Comparison of ENCODE assay signal across 8 mouse cellular contexts in the genomic region with DNA sequence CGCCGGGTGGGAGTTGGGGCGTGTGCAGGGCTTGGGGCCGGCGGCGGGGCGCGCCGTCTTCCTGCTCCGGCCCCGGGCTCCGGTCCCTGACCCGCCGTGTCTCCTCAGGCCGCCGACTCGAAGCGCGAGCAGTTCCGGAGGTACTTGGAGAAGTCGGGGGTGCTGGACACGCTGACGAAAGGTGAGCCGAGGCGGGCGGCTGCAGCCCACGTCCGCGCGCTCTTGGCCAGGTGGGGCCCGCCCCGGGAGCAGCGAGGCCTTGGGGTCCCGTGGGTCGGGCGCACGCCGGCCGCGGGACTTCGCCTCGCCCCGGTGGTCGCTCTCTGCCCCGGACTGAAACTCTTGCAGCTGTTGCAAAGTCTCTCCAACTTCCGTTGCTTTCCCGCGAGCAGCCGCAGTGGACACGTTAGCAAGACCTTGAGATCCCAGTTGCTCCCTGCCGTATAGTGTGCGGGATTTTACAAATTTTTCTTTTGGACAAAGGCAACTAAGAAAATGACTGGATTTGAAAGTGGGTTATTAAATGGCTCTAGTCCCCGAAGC. TPM values are rescaled to one million over a fixed set of nuclear protein-coding genes. Genes with fewer than 3 reads are reported as not detected.
DNase-seq lines count a peak whose midpoint lies in the region; ATAC-seq and TF ChIP-seq lines count a peak whose summit lies in the region.

No protein-coding gene starts in this region.

- peak overlapping the region; percentile 94 for H3K4me3 ChIP-seq in testis, adult 2 months (ENCODE audit: control insufficient read depth, low read depth, low read length)
- peak overlapping the region; percentile 72 for H3K4me3 ChIP-seq in limb, embryonic 11.5 days (ENCODE audit: low read depth, low read length)
- peak overlapping the region; percentile 60 for H3K4me3 ChIP-seq in neural tube, embryonic 15.5 days (replicated peaks)

- no peak; the same call in 1 of the 2 replicates for ATAC-seq in limb, embryonic 11.5 days (ENCODE audit: insufficient number of reproducible peaks, low FRiP score, low TSS enrichment, low read depth)
- ATAC-seq in neural tube, embryonic 15.5 days (ENCODE audit: low FRiP score) = peak; percentile 70

- DNase-seq in embryo, embryonic 10 days (ENCODE audit: low spot score) = peak; percentile 50
- DNase-seq in embryo, embryonic 9.5 days (ENCODE audit: extremely low spot score) = no peak
- no peak for DNase-seq in testis, postnatal 14 days (ENCODE audit: low spot score)
- DNase-seq in limb, embryonic 11.5 days (ENCODE audit: low spot score) = no peak
- no peak for DNase-seq in adrenal gland, adult 2 months
- no peak for DNase-seq in urinary bladder, adult 2 months (ENCODE audit: low spot score)

- H3K9ac ChIP-seq in limb, embryonic 11.5 days (ENCODE audit: low read length) = peak overlapping the region; percentile 57
- H3K9ac ChIP-seq in neural tube, embryonic 15.5 days (replicated peaks) = peak overlapping the region; percentile 55

- no peaks in the 10 kb centered on the region for H3K27me3 ChIP-seq in testis, adult 2 months (ENCODE audit: control insufficient read depth, insufficient read depth, low read length)
- no peaks in the 10 kb centered on the region for H3K27me3 ChIP-seq in limb, embryonic 11.5 days (ENCODE audit: control insufficient read depth, insufficient read depth, low read length)
- no peaks in the 10 kb centered on the region for H3K27me3 ChIP-seq in neural tube, embryonic 15.5 days (replicated peaks)

- H3K4me1 ChIP-seq in testis, adult 2 months (ENCODE audit: control insufficient read depth, insufficient read depth, low read length) = no peaks in the 10 kb centered on the region
- 0 out of 2 replicates have a peak, but pooled peaks cover 2% of the 10 kb centered on the region for H3K4me1 ChIP-seq in limb, embryonic 11.5 days (ENCODE audit: control insufficient read depth, insufficient read depth, low read length)
- peaks cover 20% of the 10 kb centered on the region for H3K4me1 ChIP-seq in neural tube, embryonic 15.5 days

- peak overlapping the region; percentile 93 for H3K27ac ChIP-seq in testis, adult 2 months (ENCODE audit: control insufficient read depth, insufficient read depth, low read depth, low read length)
- H3K27ac ChIP-seq in limb, embryonic 11.5 days (replicated peaks; ENCODE audit: low read depth, low read length) = peak overlapping the region; percentile 65
- H3K27ac ChIP-seq in neural tube, embryonic 15.5 days (replicated peaks) = peak overlapping the region; percentile 78

- TF ChIP-seq CTCF in testis, adult 2 months (IDR thresholded peaks at IDR 0.05; ENCODE audit: control insufficient read depth, insufficient read depth, insufficient replicate concordance, low read depth, low read length) = no peak

- no peaks in the 10 kb centered on the region for H3K36me3 ChIP-seq in testis, adult 2 months (ENCODE audit: control insufficient read depth, insufficient read depth, low read length)
- H3K36me3 ChIP-seq in limb, embryonic 11.5 days (ENCODE audit: control insufficient read depth, insufficient read depth, low read length) = no peaks in the 10 kb centered on the region; the same call in 1 of the 2 replicates
- H3K36me3 ChIP-seq in neural tube, embryonic 15.5 days = peaks cover 8% of the 10 kb centered on the region; the same call in 1 of the 2 replicates

- H3K9me3 ChIP-seq in limb, embryonic 11.5 days (ENCODE audit: control insufficient read depth, low read length) = no peaks in the 10 kb centered on the region
- no peaks in the 10 kb centered on the region for H3K9me3 ChIP-seq in neural tube, embryonic 15.5 days (replicated peaks)

- no peak for TF ChIP-seq POLR2A in testis, adult 2 months (IDR thresholded peaks at IDR 0.05; ENCODE audit: control insufficient read depth, low read depth, low read length)

- peak overlapping the region; percentile 55 for H3K4me2 ChIP-seq in limb, embryonic 11.5 days (ENCODE audit: low read depth, severe bottlenecking)
- peak overlapping the region; percentile 83 for H3K4me2 ChIP-seq in neural tube, embryonic 15.5 days

- under 1% methylated on average over 52 of the region's 53 CpGs for WGBS in limb, embryonic 11.5 days
- under 1% methylated on average over 49 of the region's 53 CpGs for WGBS in neural tube, embryonic 15.5 days

RNA-seq across cellular contexts. Expression of a gene that starts 0.6 kb away (rescaled TPM):
- polyA plus RNA-seq in testis, adult 2 months (2012; rRNA removed) = 49.1 and 53.2 TPM in 2 replicates
- polyA plus RNA-seq in limb, embryonic 11.5 days (2014; fragmentation: Nextera tagmentation; extraction: Ambion mirVana) = 80.7 and 82.8 TPM in 2 replicates
- 37.6 and 45.2 TPM in 2 replicates for polyA plus RNA-seq in neural tube, embryonic 15.5 days (2015; fragmentation: Nextera tagmentation; extraction: Ambion mirVana)
- total RNA-seq in adrenal gland, adult 2 months (2021) = 10 to 100 TPM; 41.7 to 52.8 TPM
- polyA plus RNA-seq in adrenal gland, adult 2 months (2012; rRNA removed) = 8.0 and 9.2 TPM in 2 replicates
- polyA plus RNA-seq in urinary bladder, adult 2 months (2012; rRNA removed) = 18.3 and 21.1 TPM in 2 replicates

RNA-seq across cellular contexts. Expression of a gene that starts 12.0 kb away (rescaled TPM):
- 24.9 and 27.7 TPM in 2 replicates for polyA plus RNA-seq in testis, adult 2 months (2012; rRNA removed)
- polyA plus RNA-seq in limb, embryonic 11.5 days (2014; fragmentation: Nextera tagmentation; extraction: Ambion mirVana) = 42.1 and 47.0 TPM in 2 replicates
- 44.4 and 45.4 TPM in 2 replicates for polyA plus RNA-seq in neural tube, embryonic 15.5 days (2015; fragmentation: Nextera tagmentation; extraction: Ambion mirVana)
- 10 to 100 TPM; 84.3 to 91.4 TPM for total RNA-seq in adrenal gland, adult 2 months (2021)
- polyA plus RNA-seq in adrenal gland, adult 2 months (2012; rRNA removed) = 39.6 and 42.8 TPM in 2 replicates
- 76.6 and 77.2 TPM in 2 replicates for polyA plus RNA-seq in urinary bladder, adult 2 months (2012; rRNA removed)

RNA-seq across cellular contexts. Expression of a gene that starts 12.6 kb away (rescaled TPM):
- 0.70 and 0.88 TPM in 2 replicates for polyA plus RNA-seq in testis, adult 2 months (2012; rRNA removed)
- polyA plus RNA-seq in limb, embryonic 11.5 days (2014; fragmentation: Nextera tagmentation; extraction: Ambion mirVana) = not detected in 2 replicates
- not detected in 2 replicates for polyA plus RNA-seq in neural tube, embryonic 15.5 days (2015; fragmentation: Nextera tagmentation; extraction: Ambion mirVana)
- total RNA-seq in adrenal gland, adult 2 months (2021) = not detected
- 0.54 and 0.82 TPM in 2 replicates for polyA plus RNA-seq in adrenal gland, adult 2 months (2012; rRNA removed)
- polyA plus RNA-seq in urinary bladder, adult 2 months (2012; rRNA removed) = not detected in 2 replicates

RNA-seq across cellular contexts. Expression of a gene that starts 45.7 kb away (rescaled TPM):
- polyA plus RNA-seq in testis, adult 2 months (2012; rRNA removed) = 54.4 and 63.4 TPM in 2 replicates
- 0.11 TPM in 1 of 2 replicates, not detected in the other for polyA plus RNA-seq in limb, embryonic 11.5 days (2014; fragmentation: Nextera tagmentation; extraction: Ambion mirVana)
- 0.08 and 0.15 TPM in 2 replicates for polyA plus RNA-seq in neural tube, embryonic 15.5 days (2015; fragmentation: Nextera tagmentation; extraction: Ambion mirVana)
- total RNA-seq in adrenal gland, adult 2 months (2021) = not detected
- polyA plus RNA-seq in adrenal gland, adult 2 months (2012; rRNA removed) = not detected in 2 replicates
- 0.12 and 0.14 TPM in 2 replicates for polyA plus RNA-seq in urinary bladder, adult 2 months (2012; rRNA removed)
